8 mouse cellular contexts compared by ENCODE assay signal in genomic region chr10:60080982-60081825, GRCm38 (mm10). TPM values are rescaled to one million over a fixed set of nuclear protein-coding genes. Genes with fewer than 3 reads are reported as not detected.
DNase-seq lines count a peak whose midpoint lies in the region; ATAC-seq and TF ChIP-seq lines count a peak whose summit lies in the region.

No protein-coding gene starts in this region.

- WGBS in cerebellum, adult 2 months = 51% methylated on average over 21 of the region's 21 CpGs

- peaks cover 44% of the 10 kb centered on the region for H3K36me3 ChIP-seq in megakaryocyte, embryonic 14.5 days (replicated peaks; ENCODE audit: low read length)

- H3K4me1 ChIP-seq in cerebellum, adult 2 months (ENCODE audit: control insufficient read depth, insufficient read depth, low read length) = peaks cover 26% of the 10 kb centered on the region
- H3K4me1 ChIP-seq in megakaryocyte, embryonic 14.5 days = peaks cover 94% of the 10 kb centered on the region

- ATAC-seq in megakaryocyte-erythroid progenitor cell, adult 5-6 weeks (replicated peaks; ENCODE audit: low FRiP score, low TSS enrichment, poor library complexity, severe bottlenecking) = no peak

- intact Hi-C loops in left cerebral cortex, postnatal 4 days (cut with DNase I) = no loop called here

- no peak overlapping the region for H3K4me3 ChIP-seq in cerebellum, adult 2 months (replicated peaks; ENCODE audit: insufficient read depth, low read depth, low read length)
- H3K4me3 ChIP-seq in megakaryocyte, embryonic 14.5 days (replicated peaks) = peak overlapping the region; percentile 86

- TF ChIP-seq POLR2A in cerebellum, adult 2 months (IDR thresholded peaks at IDR 0.05; ENCODE audit: borderline replicate concordance, insufficient read depth, low read length) = no peak

- H3K9me3 ChIP-seq in megakaryocyte, embryonic 14.5 days = no peaks in the 10 kb centered on the region

- no peaks in the 10 kb centered on the region for H3K27me3 ChIP-seq in cerebellum, adult 2 months (ENCODE audit: control insufficient read depth, insufficient read depth, low read length)
- H3K27me3 ChIP-seq in megakaryocyte, embryonic 14.5 days (replicated peaks) = no peaks in the 10 kb centered on the region

- peak overlapping the region; percentile 69 for H3K27ac ChIP-seq in cerebellum, adult 2 months (ENCODE audit: insufficient read depth, low read length)

- peak; percentile 58 for DNase-seq in left cerebral cortex, postnatal 4 days
- no peak for DNase-seq in left cerebral cortex, adult 11 months (ENCODE audit: low spot score)
- peak; percentile 36 to 45 for DNase-seq in cerebellum, adult 2 months
- peak; percentile 36 to 48 for DNase-seq in heart, adult 9 months (ENCODE audit: low spot score in 2 of 2)
- DNase-seq in kidney, adult 8-10 months = peak; percentile 58 to 78
- peak; percentile 50 for DNase-seq in thymus, postnatal 4 days

- TF ChIP-seq CTCF in cerebellum, adult 2 months (IDR thresholded peaks at IDR 0.05; ENCODE audit: borderline replicate concordance, insufficient read depth, low read depth, low read length) = no peak

RNA-seq across cellular contexts. Expression of gene Spock2, which starts 24.8 kb away (rescaled TPM):
- total RNA-seq in left cerebral cortex, postnatal 4 days (2021) = 100 to 1,000 TPM; 312 to 345 TPM
- polyA plus RNA-seq in cerebellum, adult 2 months (2012; rRNA removed) = 499 and 502 TPM in 2 replicates
- polyA plus RNA-seq in megakaryocyte, embryonic 14.5 days (2012; ENCODE audit: insufficient read depth, low replicate concordance) = 3.1 and 5.4 TPM in 2 replicates
- 0.11 and 0.57 TPM in 2 replicates for total RNA-seq in megakaryocyte-erythroid progenitor cell, adult 5-6 weeks (2014; fragmentation: Nextera tagmentation)
- total RNA-seq in megakaryocyte-erythroid progenitor cell, adult 5-6 weeks (2017) = 0.15 and 0.33 TPM in 2 replicates

Comparison
In these comparisons a context has a peak if more than half of its experiments do, and no peak if none do; other contexts are left out.
1. RNA of gene Spock2, which starts 24.8 kb away (total RNA-seq): 312 to 345 TPM in left cerebral cortex, postnatal 4 days; 0.11 to 0.57 TPM in megakaryocyte-erythroid progenitor cell, adult 5-6 weeks; every median in the first group is over 100 times any median in the second.